Mouse (Mus musculus): Measurements from ENCODE around the gene Ankrd23.
A peak's percentile ranks its signal among the peaks of the same experiment; 100 is the strongest.

Ankrd23 gene

DNA sequence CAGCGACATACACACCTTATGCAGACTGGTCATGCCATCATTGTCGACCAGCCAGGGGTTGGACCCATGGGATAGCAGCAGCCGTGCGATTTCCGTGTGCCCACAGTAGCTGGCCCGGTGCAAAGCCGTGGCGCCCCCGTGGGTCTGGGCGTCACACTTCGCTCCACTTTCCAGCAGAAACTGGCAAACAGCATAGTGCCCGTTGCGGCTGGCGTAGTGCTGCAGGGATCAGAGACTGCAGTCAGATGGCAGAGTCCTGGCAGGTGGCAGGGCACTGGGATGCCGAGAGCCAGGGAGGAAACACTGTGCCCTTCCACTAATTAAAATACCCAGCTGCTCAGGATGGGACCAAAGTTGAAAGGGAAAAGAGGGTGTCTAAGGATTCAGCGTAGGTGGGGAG lies 5.2 kb upstream of the Ankrd23 start:
- DNase-seq, result peak; percentile 58

DNA sequence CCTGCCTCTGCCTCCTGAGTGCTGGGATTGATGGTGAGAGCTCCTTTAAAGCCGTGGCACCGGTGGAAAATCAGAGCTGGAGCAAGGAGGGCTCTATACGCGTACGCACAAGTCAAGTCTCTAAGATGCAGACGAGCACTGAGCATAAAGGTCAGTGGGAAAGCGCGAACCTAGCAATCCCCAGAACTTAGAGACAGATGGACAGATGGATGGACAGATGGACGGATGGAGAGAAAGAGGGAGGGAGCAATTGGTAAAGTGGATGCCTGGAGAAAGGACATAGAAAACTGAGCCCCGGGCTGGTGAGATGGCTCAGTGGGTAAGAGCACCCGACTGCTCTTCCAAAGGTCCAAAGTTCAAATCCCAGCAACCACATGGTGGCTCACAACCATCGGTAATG lies 4.1 kb upstream of the Ankrd23 start:
- DNase-seq, result no peak

DNA sequence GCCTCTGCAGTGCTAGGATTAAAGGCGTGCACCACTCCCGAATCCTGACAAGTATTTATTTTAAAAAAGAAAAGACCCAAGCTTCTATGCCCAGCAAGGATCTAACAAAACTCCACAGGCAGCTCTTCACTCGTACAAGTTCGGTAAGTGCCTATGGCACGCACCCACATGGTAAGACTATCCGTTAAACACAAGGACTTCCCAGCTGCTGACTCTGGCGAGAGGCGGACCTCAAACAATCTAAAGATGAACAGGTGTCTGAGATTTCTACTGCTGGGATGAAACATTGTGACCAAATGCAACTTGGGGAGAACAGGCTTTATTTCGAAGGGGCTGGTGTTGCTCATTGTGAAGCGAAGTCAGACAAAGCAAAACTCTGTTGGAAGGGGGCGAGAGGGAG lies 3.4 kb upstream of the Ankrd23 start:
- no peak for DNase-seq

DNA sequence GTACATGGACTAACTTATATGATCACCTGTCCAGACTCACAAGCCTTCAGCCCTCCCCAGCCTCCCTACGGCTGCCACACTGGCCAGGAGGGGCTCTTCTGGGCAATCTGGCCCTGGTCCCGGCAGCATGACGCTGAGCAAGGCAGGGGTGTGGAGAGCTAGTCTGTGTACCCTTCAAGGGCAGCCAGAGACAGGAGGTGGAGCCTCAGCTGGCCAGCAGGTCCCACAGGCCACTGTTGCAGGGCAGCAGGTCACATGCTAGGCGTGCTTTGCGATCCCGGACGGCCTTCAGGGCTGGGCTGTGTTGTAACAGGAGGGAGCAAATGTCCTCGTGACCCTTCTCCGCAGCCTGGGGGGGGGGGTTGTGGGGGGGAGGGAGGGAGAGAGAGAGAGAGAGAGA lies 2.5 kb upstream of the Ankrd23 start, which contains the start of gene Gm42417:
Gm42417 (minus strand) TSS at position 244 of the 400 bp plus-strand sequence.
- DNase-seq, result no peak

DNA sequence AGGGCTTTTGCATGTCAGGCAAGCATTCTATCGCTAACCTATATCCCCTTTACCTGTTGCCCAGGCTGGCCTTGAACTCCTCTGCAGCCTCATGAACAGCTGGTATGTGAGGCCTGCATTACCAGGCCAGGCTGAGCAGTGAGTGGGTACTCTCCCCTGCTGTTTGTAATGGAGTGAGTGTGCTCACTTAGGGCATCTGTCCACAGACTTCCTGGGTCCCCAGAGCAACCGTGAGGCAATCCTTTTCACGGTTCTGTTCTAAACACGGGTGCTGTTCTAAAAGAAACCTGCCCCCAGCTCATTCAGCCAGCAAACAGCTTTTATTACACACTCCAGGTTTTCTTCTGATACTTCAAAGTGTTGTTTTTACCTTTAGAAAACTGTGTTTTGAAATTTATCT lies 2.0 kb upstream of the Ankrd23 start:
- no peak for DNase-seq

DNA sequence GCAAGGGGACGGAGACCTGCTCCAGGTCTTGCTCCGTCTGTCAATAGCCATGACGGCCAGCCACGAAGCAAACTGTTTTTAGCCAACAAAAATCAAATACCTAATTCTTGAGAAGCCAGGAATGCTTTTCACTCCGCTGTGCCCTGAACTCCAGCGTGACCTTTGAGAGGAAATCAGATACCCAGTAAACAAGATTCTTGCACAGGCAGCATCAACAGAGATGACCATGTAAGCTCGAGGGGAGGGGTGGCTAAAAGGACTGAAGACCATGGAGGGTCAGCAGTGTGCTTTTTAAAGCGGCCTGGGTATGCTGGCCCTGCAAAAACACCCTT lies 320 bp downstream of the Ankrd23 start:
- no peak for DNase-seq

DNA sequence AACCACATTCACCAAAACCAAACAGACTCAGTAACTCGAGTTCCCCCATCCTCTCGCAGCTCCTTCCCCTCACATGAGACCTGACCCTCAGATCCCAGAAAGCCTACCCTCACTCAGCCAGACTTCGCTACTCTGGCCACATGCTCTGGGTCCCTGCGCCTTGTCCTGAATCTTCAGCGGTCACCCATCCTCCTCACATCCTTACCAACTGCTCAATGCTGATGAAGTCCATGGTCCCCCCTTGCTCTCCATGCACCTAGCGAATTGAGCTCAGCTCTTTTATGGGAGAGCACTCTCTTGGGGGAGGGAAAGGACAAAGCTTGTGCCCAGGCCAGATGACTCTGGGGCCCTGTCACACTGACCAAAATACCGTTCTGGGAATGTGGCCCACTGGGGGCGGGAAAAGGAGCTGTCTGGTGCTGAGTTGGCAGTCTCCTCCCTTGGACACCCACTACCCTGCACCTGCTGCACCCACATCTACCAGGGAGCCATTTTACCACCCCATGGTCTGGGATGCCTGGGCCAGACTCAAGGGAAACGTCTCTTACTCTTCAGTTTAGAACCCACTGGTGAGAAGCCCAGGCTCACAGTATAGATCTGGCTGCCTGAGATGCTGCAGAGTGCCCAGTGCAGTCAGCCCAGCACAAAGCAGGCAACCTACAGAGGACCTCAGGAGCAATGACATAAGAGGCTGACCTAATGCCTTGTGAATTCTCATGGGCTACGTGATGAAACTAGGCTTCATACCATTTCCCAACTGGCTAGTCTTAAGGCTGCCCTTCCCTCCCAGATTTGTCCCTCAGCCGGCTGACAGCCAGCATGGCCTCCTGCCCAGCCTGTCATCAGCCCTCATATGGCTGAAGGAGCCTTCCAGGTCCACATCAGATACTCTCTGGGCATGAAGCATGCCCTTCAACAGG lies 946 bp downstream of the Ankrd23 start:
- DNase-seq, result no peak

DNA sequence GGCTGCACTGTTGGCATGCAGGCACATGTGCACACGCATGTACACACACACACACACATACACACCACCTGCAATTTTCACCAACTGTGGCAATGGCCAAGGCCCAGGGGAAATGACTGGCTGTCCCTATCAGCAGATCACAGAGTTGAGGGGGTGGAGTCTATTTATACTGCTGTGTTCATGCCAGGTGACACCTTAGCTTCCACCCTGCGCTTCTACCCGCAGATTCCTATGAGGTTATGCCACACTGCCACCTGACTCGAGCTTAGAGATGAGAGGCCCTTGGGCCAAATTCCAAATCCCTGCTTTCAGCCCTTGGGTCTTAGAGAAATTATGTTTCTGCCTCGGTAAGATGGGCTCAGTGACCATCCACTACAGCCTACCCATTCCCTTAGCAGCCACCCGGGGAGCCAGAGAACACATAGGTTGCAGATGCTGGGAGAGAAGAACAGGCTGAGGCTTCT lies 2.1 kb downstream of the Ankrd23 start:
- no peak for DNase-seq

DNA sequence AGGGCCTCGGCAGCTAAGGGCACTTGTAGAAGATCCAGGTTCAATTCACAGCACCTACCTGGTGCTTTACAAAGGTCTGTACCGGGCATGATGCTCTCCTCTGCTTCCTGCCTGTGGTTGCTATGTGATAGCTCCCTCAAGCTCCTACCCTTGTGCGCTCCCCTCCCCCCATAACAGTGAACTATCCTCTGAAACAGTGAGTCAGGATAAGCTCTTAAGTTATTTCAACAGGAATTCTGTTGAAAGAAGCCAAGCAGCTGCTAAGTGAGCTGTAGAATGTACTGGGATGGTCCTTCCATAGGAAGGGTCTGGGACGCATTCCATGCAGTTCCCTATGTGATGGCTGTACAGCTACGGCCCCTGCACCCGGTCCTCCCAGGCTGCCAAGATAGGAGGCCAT lies 3.1 kb downstream of the Ankrd23 start:
- no peak for DNase-seq

DNA sequence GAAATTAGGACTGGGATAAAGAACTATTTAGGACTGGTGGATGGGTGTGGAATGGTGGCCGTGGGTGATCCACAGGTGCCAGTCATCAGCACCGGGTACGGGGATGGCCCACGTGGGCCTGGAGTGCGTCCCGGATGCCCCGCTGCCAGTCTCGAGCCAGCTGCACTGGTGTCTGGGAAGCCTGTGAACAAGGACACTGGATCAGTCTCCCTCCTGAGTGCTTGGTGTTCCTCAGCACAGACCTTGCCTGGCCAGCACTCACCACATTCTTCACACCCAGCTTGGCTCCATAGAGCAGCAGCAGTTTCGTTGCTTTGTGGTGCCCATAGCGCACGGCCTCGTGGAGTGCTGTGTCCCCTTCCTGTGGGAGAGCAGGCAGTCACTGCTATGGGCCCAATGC lies 5.2 kb downstream of the Ankrd23 start:
- DNase-seq, result no peak

DNA sequence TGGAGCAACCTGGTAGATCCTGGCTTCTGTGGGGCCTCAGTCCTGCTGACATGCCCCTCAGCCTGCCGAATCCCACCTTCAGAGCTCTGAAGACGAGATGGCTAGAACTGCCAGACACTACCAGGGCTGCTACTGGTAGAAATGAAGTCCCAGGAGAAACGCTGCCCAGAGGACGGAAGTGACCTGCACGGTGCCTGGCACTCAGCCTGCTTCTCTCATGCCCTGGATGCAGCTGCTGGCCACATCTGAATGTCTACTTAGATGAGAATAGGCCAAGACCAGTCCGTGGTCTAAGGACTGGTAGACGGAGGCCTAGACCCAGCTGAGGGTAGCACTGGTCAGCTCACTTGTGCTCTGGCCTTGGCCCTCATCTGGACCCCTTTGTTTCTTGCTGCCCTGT lies 5.7 kb downstream of the Ankrd23 start:
- DNase-seq, result no peak

DNA sequence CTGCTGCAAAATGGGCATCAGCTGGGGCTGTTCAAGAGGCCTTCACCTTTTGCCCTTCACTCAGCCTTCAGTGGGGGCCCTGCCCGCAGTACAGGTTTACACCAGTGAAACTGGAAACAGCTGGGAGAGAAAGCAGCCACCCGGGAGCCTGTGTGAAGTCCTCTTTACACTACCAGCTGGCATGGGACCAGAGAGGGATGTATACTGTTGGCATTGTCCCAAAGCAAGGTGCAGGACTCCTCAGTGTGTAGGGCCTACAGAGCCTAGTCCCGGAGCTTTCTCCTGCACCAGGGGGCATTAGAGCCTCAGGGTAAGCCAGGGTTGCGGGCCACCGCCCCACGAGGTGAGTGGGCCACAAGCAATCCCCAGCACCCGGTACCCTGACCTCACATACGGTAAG lies 6.2 kb downstream of the Ankrd23 start:
- no peak for DNase-seq

DNA sequence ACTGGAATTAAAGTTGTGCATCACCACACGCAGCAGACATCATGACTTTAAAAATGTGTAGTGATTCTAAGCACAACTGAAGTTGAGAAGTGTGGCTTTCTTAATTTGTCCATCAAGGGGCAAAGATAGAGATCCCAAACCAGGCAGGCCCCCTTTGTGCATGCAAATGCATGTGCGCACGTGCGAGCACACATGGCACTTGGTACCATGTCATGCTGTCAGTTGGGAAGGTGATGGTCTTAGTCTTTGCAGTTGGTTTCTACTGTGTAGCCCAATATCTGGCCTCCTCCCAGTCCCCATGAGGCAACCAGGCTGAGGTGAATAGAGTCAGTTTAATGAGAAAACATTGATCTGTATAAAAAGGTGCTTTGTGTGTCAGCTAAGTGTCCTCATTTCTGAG lies 6.8 kb downstream of the Ankrd23 start:
- DNase-seq, result no peak

DNA sequence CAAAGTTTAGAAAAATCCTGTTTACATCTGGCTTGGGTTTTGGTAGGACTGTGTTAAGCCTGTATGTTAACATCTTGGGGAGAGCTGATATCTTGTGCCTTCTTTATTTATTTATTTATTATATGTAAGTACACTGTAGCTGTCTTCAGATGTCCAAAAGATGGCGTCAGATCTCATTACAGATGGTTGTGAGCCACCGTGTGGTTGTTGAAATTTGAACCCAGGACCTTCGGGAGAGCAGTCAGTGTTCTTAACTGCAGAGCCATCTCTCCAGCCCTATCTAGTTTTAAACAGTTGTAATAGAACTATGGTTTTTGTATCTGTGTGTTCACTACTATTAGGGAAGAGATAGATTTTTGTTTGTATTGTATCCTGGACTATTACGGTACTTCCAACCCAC lies 7.4 kb downstream of the Ankrd23 start:
- no peak for DNase-seq

DNA sequence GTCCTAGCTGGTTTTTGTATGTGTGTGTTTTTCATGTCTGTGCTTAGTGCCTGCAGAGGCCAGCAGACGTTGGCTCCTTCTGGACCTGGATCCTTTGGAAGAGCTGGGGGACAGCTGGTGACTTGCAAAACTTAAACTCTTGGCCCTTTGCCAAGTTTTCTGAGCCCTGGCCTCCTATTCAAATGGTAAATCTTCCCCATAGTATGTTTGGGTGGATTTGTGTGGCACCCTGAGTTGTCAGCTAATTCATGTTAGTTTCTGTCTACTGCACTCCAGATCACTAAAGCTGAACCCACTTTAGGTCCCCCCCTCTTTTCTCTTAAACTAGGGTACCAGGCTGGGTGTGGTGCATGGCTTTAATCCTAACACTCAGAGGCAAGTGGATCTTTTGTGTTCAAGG lies 8.3 kb downstream of the Ankrd23 start:
- no peak for DNase-seq

DNA sequence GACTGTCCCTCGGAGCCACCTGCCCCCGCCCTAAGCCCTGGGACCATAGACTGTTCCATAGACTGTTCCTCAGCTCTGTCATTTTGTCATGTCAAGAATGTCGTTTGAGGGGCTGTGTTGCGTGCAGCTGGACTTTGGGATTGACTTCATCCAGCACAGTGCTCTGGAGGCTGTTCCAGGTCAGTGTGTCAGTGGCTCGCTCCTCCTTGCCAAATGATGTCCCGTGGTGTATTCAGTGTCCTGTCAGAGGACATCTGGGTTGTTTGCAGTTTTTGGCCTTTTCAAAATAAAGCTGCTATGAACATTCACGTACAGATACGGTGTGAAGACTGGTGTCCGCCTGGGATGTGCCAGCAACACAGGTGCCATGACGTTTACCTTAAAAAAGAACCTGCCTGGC lies 9.8 kb downstream of the Ankrd23 start:
- no peak for DNase-seq

DNA sequence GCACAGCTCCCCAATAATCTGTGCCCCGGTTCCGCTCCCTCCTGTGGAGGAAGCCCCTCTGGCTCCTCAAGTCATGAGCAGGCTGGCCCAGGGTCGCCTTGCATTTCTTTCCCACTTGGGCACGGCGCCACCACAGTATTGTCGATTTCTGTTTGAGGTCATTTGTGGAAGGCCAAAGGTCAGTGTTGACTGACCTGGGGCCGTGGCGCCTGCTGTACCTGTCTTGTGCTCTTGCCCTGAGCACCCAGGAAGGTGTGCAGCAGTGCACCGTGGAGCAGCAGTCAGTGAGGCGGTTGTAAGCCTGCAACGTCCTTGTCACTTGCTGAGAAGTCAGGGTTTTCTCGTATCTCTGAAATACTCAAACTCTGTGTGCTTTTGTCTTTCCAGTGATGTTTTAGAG lies 10.9 kb downstream of the Ankrd23 start:
- no peak for DNase-seq

DNA sequence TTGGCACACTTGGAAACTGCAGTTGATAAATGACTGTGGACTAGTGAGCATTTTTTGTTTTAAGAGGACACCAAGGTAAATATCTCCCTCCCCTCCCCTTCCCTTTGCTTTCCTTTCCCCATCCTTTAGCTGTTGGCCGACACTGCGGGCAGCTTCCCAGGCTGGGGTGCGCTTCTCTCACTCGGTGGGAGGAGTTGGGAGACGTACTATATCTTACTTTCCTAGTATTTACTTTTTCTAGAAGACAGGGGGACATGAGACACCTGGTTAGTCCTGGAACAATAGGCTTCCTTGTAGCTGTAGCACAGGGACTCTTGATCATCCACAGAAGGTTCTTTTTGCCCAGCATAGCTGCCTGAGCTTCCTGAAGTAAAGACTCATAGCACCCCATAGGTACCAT lies 12.6 kb downstream of the Ankrd23 start:
- DNase-seq, result no peak

DNA sequence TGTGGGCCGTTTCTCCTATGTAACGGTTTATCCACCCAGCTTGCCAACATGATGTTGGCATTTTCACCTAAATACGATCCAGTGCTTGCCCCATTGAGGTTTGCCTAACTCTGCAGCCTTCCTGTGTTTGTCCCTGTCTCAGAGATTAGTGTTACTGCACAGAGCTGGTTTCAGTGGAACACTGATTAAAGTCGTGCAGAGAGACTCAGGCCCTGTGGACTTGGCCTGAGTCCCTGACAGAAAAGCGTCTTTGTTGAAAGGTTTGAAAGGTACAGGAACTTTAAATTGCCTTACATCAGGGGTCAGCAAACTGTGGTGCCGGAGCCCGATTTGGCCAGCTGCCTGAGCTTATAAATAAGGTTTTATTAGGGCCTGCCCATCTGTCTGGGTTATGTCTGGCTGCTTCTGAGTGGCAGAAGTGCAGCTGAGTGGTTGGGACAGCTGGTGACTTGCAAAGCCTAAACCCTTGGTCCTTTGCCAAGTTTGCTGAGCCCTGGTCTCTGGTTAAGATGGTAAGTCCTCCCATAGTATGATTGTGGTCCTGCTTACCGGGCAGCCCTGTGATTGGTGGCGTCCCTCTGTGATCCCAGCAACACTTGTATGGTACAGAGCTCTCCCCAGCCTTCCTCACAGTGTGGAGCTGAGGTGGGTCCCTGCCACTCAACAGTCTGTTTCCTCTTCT lies 13.2 kb downstream of the Ankrd23 start:
- DNase-seq, result no peak

DNA sequence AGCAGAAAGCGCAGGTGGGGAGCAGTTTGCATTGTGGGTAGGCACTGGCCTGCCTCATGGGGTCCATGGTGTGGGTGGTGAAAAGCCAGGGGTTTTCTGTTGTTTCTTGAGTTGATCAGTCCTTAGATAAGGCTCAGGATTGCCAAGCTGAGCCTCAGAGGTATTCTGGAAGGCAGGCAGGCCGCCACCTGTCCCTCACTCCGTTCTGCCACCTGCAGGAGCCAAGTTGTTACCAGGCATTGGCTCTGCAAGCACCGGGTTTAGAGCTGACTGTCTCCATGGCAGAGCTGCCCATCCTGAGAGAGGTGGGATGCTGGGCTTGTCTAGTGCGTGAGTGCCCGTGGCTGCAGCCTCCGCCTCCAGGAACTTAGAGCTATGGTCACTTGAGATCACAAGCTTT lies 14.5 kb downstream of the Ankrd23 start:
- DNase-seq, result no peak

DNA sequence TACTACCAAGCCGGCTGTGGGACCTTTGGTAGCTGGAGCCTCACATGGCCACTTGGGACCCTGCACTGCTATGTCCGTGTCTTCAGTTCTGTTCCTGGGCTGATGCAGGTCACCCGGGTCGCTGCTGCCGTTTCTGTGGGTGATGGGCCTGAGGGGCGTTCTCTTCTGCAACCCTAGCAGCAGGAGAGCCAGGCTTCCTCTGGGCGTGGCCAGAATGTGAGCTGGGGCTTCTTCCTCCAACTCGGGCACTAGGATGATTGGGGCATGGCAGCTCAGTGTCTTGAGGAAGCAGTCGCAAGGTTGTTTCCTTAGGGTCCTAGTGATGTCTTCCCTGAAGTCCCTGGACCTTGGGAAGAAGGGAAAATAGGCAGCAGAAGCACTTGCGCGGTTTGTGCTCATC lies 17.1 kb downstream of the Ankrd23 start:
- DNase-seq, result no peak

DNA sequence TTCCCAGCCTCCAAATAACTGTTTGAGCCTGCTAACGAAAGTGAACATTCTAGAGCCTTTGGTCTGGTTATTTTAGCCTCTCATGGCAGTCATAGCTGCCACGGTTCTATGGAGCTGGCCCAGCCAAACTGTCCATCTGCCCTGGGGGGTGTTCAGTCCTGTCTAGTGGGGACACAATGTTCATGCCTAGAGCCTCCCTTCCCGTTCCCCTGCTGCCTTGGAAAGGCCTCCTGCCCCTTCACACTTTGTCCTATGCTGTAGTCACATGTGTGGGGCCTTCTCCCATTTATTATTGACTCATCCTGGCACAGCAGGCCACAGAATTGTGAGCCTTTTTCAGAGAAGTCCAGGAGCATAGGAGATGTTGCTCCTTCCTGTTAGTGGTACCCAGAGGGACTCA lies 18.4 kb downstream of the Ankrd23 start:
- no peak for DNase-seq

DNA sequence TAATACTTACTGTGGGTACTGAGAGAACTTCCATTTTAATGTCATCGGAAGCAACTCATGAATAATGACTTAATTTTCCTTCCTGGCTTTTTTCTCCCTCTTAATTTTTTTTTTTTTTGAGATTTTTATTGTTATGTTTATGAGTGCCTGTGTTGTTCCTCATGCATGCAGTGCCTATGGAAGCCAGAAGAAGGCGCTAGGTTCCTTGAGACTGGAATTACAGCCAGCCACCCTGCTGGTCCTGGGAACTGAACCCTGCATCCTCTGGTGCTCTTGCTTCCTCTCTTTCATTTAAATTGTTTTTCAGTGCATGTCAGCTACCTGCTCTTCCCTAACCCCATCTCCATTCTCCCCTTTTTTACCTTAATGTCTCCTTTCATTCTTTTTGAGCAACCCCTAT lies 23.0 kb downstream of the Ankrd23 start:
- DNase-seq, result peak; percentile 49

DNA sequence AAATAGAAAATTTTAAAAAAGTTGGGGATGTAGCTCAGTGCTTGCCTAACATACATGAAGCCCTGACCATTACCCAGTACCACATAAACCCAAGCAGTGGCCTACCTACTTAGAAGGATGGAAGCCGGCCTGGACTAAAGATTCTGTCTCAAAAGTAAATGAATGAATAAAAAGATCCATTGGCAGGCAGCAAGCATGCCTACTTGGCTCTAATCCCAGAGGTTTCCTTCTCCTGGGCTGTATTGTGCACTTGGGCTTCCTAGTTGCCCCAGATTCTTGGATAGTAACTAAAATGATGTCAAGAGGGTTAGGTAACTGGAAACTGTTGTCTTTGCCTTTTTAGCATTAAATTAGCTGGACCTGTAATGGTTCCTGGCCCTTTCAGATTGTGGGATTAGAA lies 23.4 kb downstream of the Ankrd23 start:
- no peak for DNase-seq

DNA sequence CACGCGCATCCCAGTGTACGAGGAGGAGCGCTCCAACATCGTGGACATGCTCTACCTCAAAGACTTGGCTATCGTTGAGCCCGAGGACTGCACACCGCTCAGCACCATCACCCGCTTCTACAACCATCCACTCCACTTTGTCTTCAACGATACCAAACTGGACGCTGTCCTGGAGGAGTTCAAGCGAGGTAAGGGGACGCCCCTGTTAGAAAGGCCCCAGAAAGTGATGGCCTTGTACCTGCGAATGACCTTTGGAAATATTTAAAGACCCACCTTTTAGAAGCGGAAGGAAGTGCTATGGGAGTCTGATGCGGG lies 23.8 kb downstream of the Ankrd23 start:
- DNase-seq, result no peak
